Mouse (Mus musculus) telencephalon, adult 2 months (tissue): Measurements from ENCODE around the gene Zranb2.

Experiments
- DNase-seq: peaks from one replicate; pipeline ENCODE4 v3.0.0-alpha.2; 2011; ENCODE audit warnings: low read depth, low spot score

Gene Zranb2

GRCm38 (mm10) chr3:157578469-157579170 is 44.7 kb downstream of the Zranb2 start:
- DNase-seq: no peak

GRCm38 (mm10) chr3:157579376-157579775 is 45.4 kb downstream of the Zranb2 start:
- DNase-seq: no peak

DNA sequence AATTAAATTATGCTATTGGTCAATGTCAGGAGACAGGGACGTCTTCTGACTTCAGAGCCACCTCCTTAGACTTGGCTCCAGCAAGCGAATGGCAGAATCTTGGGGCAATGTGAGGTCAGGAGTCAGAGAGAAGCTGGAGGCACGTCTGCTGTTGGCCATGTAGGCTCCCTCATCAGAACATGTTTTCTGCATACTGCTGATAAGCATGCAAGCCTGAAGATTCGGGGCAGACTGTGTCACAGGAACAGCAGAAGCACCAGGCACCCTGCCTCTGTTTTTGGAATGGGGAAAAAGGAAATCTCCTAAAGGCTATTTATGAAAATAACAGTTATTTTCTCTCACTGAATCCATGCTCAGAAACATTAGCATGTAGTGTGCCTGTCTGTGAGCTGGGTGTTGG is 46.3 kb downstream of the Zranb2 start:
- DNase-seq: no peak

GRCm38 (mm10) chr3:157581755-157582154 is 47.8 kb downstream of the Zranb2 start:
- no peak for DNase-seq

GRCm38 (mm10) chr3:157582626-157583405 is 48.9 kb downstream of the Zranb2 start:
- no peak for DNase-seq

GRCm38 (mm10) chr3:157597837-157598379 is 63.9 kb downstream of the Zranb2 start:
- no peak for DNase-seq
